Mouse (Mus musculus): Measurements from ENCODE around the gene Arpc2. TPM values are rescaled to one million over a fixed set of nuclear protein-coding genes. Genes with fewer than 3 reads are reported as not detected.
A peak's percentile ranks its signal among the peaks of the same experiment; 100 is the strongest.

Gene Arpc2
- polyA plus RNA-seq, 1 experiment = 107 TPM

GRCm38 (mm10) chr1:74294733-74295455 lies 59.0 kb downstream of the Arpc2 start:
- TF ChIP-seq POLR2A (IDR thresholded peaks at IDR 0.05; ENCODE audit: control insufficient read depth, low read depth, low read length) = no peak
- no peak for TF ChIP-seq CTCF (IDR thresholded peaks at IDR 0.05; ENCODE audit: control insufficient read depth, insufficient read depth, insufficient replicate concordance, low read depth, low read length)
- H3K4me1 ChIP-seq (ENCODE audit: control insufficient read depth, insufficient read depth, low read length) = peaks cover 2% of the 10 kb centered on the region; the same call in 1 of the 2 replicates
- no peak overlapping the region for H3K4me3 ChIP-seq (ENCODE audit: control insufficient read depth, low read depth, low read length)
- no peaks in the 10 kb centered on the region for H3K27me3 ChIP-seq (ENCODE audit: control insufficient read depth, insufficient read depth, low read length)
- H3K36me3 ChIP-seq (ENCODE audit: control insufficient read depth, insufficient read depth, low read length) = no peaks in the 10 kb centered on the region
- H3K27ac ChIP-seq (ENCODE audit: control insufficient read depth, insufficient read depth, low read depth, low read length) = peak overlapping the region; percentile 1

GRCm38 (mm10) chr1:74295456-74296171 lies 59.7 kb downstream of the Arpc2 start:
- Histone ChIP-seq H3K27ac (ENCODE audit: control insufficient read depth, insufficient read depth, low read depth, low read length) (peak overlapping the region; percentile 55), H3K4me1 (ENCODE audit: control insufficient read depth, insufficient read depth, low read length) (peaks cover 2% of the 10 kb centered on the region; the same call in 1 of the 2 replicates), H3K4me3 (ENCODE audit: control insufficient read depth, low read depth, low read length) (no peak overlapping the region), H3K27me3 (ENCODE audit: control insufficient read depth, insufficient read depth, low read length) (no peaks in the 10 kb centered on the region), H3K36me3 (ENCODE audit: control insufficient read depth, insufficient read depth, low read length) (no peaks in the 10 kb centered on the region)
- TF ChIP-seq CTCF (IDR thresholded peaks at IDR 0.05; ENCODE audit: control insufficient read depth, insufficient read depth, insufficient replicate concordance, low read depth, low read length) (no peak), POLR2A (IDR thresholded peaks at IDR 0.05; ENCODE audit: control insufficient read depth, low read depth, low read length) (no peak)

- H3K4me1 ChIP-seq (ENCODE audit: control insufficient read depth, insufficient read depth, low read length) = peaks cover 2% of the 10 kb centered on the region; the same call in 1 of the 2 replicates
- peak overlapping the region; percentile 7 for H3K27ac ChIP-seq (ENCODE audit: control insufficient read depth, insufficient read depth, low read depth, low read length)
- no peak overlapping the region for H3K4me3 ChIP-seq (ENCODE audit: control insufficient read depth, low read depth, low read length)
Measured at GRCm38 (mm10) chr1:74296477-74296876, 60.6 kb downstream of the Arpc2 start.

DNA sequence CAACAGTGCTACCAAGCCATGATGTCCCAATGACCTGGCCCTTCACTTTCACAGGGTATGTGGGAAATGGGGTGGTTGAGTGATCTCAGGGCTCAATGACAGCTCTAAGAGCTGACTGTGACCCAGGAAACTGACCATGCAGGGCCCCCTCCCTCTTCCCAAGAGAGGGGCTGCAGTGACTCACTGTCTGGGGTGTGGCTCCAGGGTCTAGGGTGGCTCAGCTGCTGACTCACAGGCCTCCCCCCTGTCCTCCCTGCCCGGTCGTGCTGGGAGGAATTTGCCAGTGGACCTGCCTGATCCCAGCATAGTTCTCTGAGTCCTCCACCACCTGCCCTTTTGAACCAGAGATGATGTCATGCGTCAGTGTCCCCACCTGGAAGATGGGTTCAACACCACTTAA lies 61.4 kb downstream of the Arpc2 start:
- H3K4me3 ChIP-seq (ENCODE audit: control insufficient read depth, low read depth, low read length) = no peak overlapping the region
- H3K36me3 ChIP-seq (ENCODE audit: control insufficient read depth, insufficient read depth, low read length) = no peaks in the 10 kb centered on the region
- H3K27ac ChIP-seq (ENCODE audit: control insufficient read depth, insufficient read depth, low read depth, low read length) = no peak overlapping the region; the same call in 1 of the 2 replicates
- peaks cover 2% of the 10 kb centered on the region; the same call in 1 of the 2 replicates for H3K4me1 ChIP-seq (ENCODE audit: control insufficient read depth, insufficient read depth, low read length)
- H3K27me3 ChIP-seq (ENCODE audit: control insufficient read depth, insufficient read depth, low read length) = no peaks in the 10 kb centered on the region
- TF ChIP-seq CTCF (IDR thresholded peaks at IDR 0.05; ENCODE audit: control insufficient read depth, insufficient read depth, insufficient replicate concordance, low read depth, low read length) (no peak), POLR2A (IDR thresholded peaks at IDR 0.05; ENCODE audit: control insufficient read depth, low read depth, low read length) (no peak)

More at GRCm38 (mm10) chr1:74296477-74296876, 60.6 kb downstream of the Arpc2 start:
- Histone ChIP-seq H3K27me3 (ENCODE audit: control insufficient read depth, insufficient read depth, low read length) (no peaks in the 10 kb centered on the region), H3K36me3 (ENCODE audit: control insufficient read depth, insufficient read depth, low read length) (no peaks in the 10 kb centered on the region)
- TF ChIP-seq POLR2A (IDR thresholded peaks at IDR 0.05; ENCODE audit: control insufficient read depth, low read depth, low read length) (no peak), CTCF (IDR thresholded peaks at IDR 0.05; ENCODE audit: control insufficient read depth, insufficient read depth, insufficient replicate concordance, low read depth, low read length) (no peak)

DNA sequence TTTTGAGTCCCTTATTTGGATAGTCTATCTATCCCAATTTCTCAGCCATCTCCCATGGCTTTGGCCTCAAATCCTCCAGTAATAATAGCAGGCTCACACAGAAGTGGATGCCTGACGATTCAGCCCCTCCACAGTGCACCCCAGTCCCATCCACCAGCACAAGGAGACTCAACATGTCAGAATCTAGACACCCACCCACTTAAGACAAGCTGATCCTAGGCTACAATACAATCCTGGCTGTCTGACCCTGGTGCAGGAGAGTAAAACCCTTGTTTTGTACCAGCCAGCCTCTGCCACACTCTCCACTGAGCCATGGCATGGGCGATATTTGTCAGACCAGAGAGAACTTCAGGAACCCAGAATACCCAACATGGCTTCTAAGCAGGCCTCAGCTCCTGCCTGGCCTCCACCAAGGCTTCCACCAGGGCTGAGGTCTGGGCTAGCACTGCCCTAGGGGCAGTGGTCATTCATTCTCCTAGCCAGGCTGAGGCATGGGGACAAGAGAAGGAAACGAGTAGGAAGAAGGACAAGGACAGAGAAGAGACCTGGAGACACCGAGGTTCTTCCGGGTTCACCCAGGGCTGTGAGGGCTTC lies 62.4 kb downstream of the Arpc2 start:
- H3K27me3 ChIP-seq (ENCODE audit: control insufficient read depth, insufficient read depth, low read length) = no peaks in the 10 kb centered on the region
- H3K27ac ChIP-seq (ENCODE audit: control insufficient read depth, insufficient read depth, low read depth, low read length) = no peak overlapping the region
- peaks cover 5% of the 10 kb centered on the region; the same call in 1 of the 2 replicates for H3K4me1 ChIP-seq (ENCODE audit: control insufficient read depth, insufficient read depth, low read length)
- no peak for TF ChIP-seq POLR2A (IDR thresholded peaks at IDR 0.05; ENCODE audit: control insufficient read depth, low read depth, low read length)
- no peak for TF ChIP-seq CTCF (IDR thresholded peaks at IDR 0.05; ENCODE audit: control insufficient read depth, insufficient read depth, insufficient replicate concordance, low read depth, low read length)
- no peak overlapping the region for H3K4me3 ChIP-seq (ENCODE audit: control insufficient read depth, low read depth, low read length)
- H3K36me3 ChIP-seq (ENCODE audit: control insufficient read depth, insufficient read depth, low read length) = no peaks in the 10 kb centered on the region

DNA sequence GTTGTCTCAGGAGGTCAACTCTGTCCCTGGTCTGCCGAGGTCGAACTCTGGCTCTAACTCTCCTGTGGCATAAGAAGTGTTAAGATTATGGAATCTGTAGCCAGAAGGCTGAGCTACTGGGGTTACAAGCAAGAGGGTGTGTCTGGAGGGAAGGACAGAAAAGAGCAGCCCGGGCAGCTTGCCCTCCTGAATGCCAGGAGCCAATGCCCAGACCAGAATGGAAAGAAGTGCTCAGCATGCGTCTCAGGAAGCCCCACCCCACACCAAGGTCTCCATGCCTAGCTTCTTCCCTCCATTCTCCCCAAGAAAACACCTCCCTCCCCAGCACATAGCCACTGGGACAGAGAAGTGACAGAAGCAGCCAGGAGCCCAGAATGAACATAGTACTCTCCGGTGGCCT lies 63.1 kb downstream of the Arpc2 start:
- no peak overlapping the region for H3K4me3 ChIP-seq (ENCODE audit: control insufficient read depth, low read depth, low read length)
- no peak overlapping the region for H3K27ac ChIP-seq (ENCODE audit: control insufficient read depth, insufficient read depth, low read depth, low read length)
- peaks cover 8% of the 10 kb centered on the region; the same call in 1 of the 2 replicates for H3K4me1 ChIP-seq (ENCODE audit: control insufficient read depth, insufficient read depth, low read length)

More for the DNA sequence above, 63.1 kb downstream of the Arpc2 start:
- Histone ChIP-seq H3K36me3 (ENCODE audit: control insufficient read depth, insufficient read depth, low read length) (no peaks in the 10 kb centered on the region), H3K27me3 (ENCODE audit: control insufficient read depth, insufficient read depth, low read length) (no peaks in the 10 kb centered on the region)
- TF ChIP-seq POLR2A (IDR thresholded peaks at IDR 0.05; ENCODE audit: control insufficient read depth, low read depth, low read length) = no peak
- no peak for TF ChIP-seq CTCF (IDR thresholded peaks at IDR 0.05; ENCODE audit: control insufficient read depth, insufficient read depth, insufficient replicate concordance, low read depth, low read length)

Measured in testis, adult 2 months (tissue).